ENCODE assay signal across 8 mouse cellular contexts in the genomic region with DNA sequence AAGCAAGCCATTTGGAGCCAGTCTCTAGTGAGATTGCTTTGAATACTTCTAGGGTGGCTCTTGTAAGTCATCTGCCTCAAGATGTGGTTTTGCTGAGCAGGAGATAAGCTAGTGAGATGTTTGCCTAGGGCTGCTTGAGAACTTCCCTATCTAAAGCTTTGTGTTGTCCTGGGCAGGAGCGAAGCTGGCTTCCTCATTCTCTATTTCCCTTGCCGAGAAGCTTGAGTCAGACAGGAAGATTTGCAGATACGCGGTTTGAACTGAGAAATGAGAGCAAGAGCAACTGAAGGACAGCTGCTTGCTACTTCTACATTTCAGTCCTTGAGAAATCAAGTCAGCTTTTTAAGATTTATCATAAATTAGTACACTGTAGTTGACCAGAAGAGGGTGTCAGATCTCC. TPM values are rescaled to one million over a fixed set of nuclear protein-coding genes. Genes with fewer than 3 reads are reported as not detected.
DNase-seq lines count a peak whose midpoint lies in the region; ATAC-seq and TF ChIP-seq lines count a peak whose summit lies in the region.

No protein-coding gene starts in this region.

- no peak for ATAC-seq in midbrain, embryonic 13.5 days
- ATAC-seq in midbrain, postnatal 0 days (ENCODE audit: low FRiP score) = no peak
- ATAC-seq in common myeloid progenitor, adult 5-6 weeks (replicated peaks; ENCODE audit: low read depth, poor library complexity, severe bottlenecking) = peak; percentile 62
- ATAC-seq in limb, embryonic 15.5 days (ENCODE audit: insufficient number of reproducible peaks, low FRiP score, low TSS enrichment, low read depth) = no peak

- H3K36me3 ChIP-seq in midbrain, embryonic 13.5 days = peaks cover 26% of the 10 kb centered on the region
- H3K36me3 ChIP-seq in midbrain, postnatal 0 days (ENCODE audit: insufficient read depth, low read length) = peaks cover 4% of the 10 kb centered on the region; the same call in 1 of the 2 replicates
- peaks cover 15% of the 10 kb centered on the region for H3K36me3 ChIP-seq in limb, embryonic 15.5 days
- peaks cover 3% of the 10 kb centered on the region; the same call in 1 of the 2 replicates for H3K36me3 ChIP-seq in splenic B cell, adult 2 months (ENCODE audit: control insufficient read depth, insufficient read depth, low read length, poor library complexity, severe bottlenecking)

- peak overlapping the region; percentile 39; the same call in 1 of the 2 replicates for H3K9ac ChIP-seq in midbrain, embryonic 13.5 days (replicated peaks)
- H3K9ac ChIP-seq in midbrain, postnatal 0 days (replicated peaks; ENCODE audit: low read length, poor library complexity, severe bottlenecking) = no peak overlapping the region
- H3K9ac ChIP-seq in limb, embryonic 15.5 days = no peak overlapping the region

- no peak for DNase-seq in midbrain, postnatal 0 days (ENCODE audit: low spot score)
- peak; percentile 84 for DNase-seq in splenic B cell, adult 2 months (ENCODE audit: low read depth, low spot score)
- no peak for DNase-seq in frontal cortex, adult 2 months (ENCODE audit: extremely low spot score in 1 of 2, low spot score in 1 of 2)
- DNase-seq in embryo, embryonic 11 days = no peak
- DNase-seq in Muller cell, postnatal 12 days (ENCODE audit: inconsistent ontology term) = no peak

- no peak for TF ChIP-seq CTCF in midbrain, postnatal 0 days (IDR thresholded peaks at IDR 0.05)

- no peaks in the 10 kb centered on the region for H3K27me3 ChIP-seq in midbrain, embryonic 13.5 days
- H3K27me3 ChIP-seq in midbrain, postnatal 0 days (ENCODE audit: insufficient read depth, low read length) = no peaks in the 10 kb centered on the region
- no peaks in the 10 kb centered on the region for H3K27me3 ChIP-seq in limb, embryonic 15.5 days
- no peaks in the 10 kb centered on the region for H3K27me3 ChIP-seq in splenic B cell, adult 2 months (ENCODE audit: control insufficient read depth, insufficient read depth, low read length, poor library complexity, severe bottlenecking)

- peak overlapping the region; percentile 2; the same call in 1 of the 2 replicates for H3K27ac ChIP-seq in midbrain, embryonic 13.5 days
- H3K27ac ChIP-seq in midbrain, postnatal 0 days (ENCODE audit: low read depth, low read length) = no peak overlapping the region
- 0 out of 2 replicates have a peak overlapping the region, but pooled peaks have one; percentile 43 for H3K27ac ChIP-seq in limb, embryonic 15.5 days

- H3K4me1 ChIP-seq in midbrain, embryonic 13.5 days (replicated peaks) = peaks cover 30% of the 10 kb centered on the region
- peaks cover 7% of the 10 kb centered on the region; the same call in 1 of the 2 replicates for H3K4me1 ChIP-seq in midbrain, postnatal 0 days (ENCODE audit: insufficient read depth, low read length)
- peaks cover 13% of the 10 kb centered on the region for H3K4me1 ChIP-seq in limb, embryonic 15.5 days

- no peaks in the 10 kb centered on the region for H3K9me3 ChIP-seq in midbrain, embryonic 13.5 days
- H3K9me3 ChIP-seq in midbrain, postnatal 0 days (ENCODE audit: low read length) = no peaks in the 10 kb centered on the region
- no peaks in the 10 kb centered on the region for H3K9me3 ChIP-seq in limb, embryonic 15.5 days

- WGBS in midbrain, embryonic 13.5 days = 66% methylated on average over 4 of the region's 4 CpGs
- 62% methylated on average over 4 of the region's 4 CpGs for WGBS in midbrain, postnatal 0 days
- 59% methylated on average over 4 of the region's 4 CpGs for WGBS in limb, embryonic 15.5 days

- peak overlapping the region; percentile 94; the same call in 1 of the 2 replicates for H3K4me2 ChIP-seq in midbrain, embryonic 13.5 days (replicated peaks)
- no peak overlapping the region for H3K4me2 ChIP-seq in midbrain, postnatal 0 days (ENCODE audit: low read depth, low read length, poor library complexity, severe bottlenecking)
- no peak overlapping the region for H3K4me2 ChIP-seq in limb, embryonic 15.5 days

- H3K4me3 ChIP-seq in midbrain, embryonic 13.5 days (replicated peaks) = no peak overlapping the region
- H3K4me3 ChIP-seq in midbrain, postnatal 0 days (ENCODE audit: low read depth, low read length) = no peak overlapping the region
- 0 out of 2 replicates have a peak overlapping the region, but pooled peaks have one; percentile 65 for H3K4me3 ChIP-seq in limb, embryonic 15.5 days

RNA-seq across cellular contexts. Expression of gene Rps9, which starts 3.2 kb away (rescaled TPM):
- 994 and 1,009 TPM in 2 replicates for polyA plus RNA-seq in midbrain, embryonic 13.5 days (2015; fragmentation: Nextera tagmentation; extraction: Ambion mirVana)
- 733 and 742 TPM in 2 replicates for total RNA-seq in midbrain, postnatal 0 days (2014; rRNA removed)
- polyA plus RNA-seq in midbrain, postnatal 0 days (2015; fragmentation: Nextera tagmentation; extraction: Ambion mirVana) = 638 and 663 TPM in 2 replicates
- 1,976 and 2,051 TPM in 2 replicates for total RNA-seq in common myeloid progenitor, adult 5-6 weeks (2017)
- polyA plus RNA-seq in limb, embryonic 15.5 days (2015; fragmentation: Nextera tagmentation; extraction: Ambion mirVana) = 1,336 and 1,506 TPM in 2 replicates
- 852 and 1,031 TPM in 2 replicates for polyA plus RNA-seq in frontal cortex, adult 2 months (2012; rRNA removed)

RNA-seq across cellular contexts. Expression of gene Pirb, which starts 13.2 kb away (rescaled TPM):
- 0.15 and 0.37 TPM in 2 replicates for polyA plus RNA-seq in midbrain, embryonic 13.5 days (2015; fragmentation: Nextera tagmentation; extraction: Ambion mirVana)
- total RNA-seq in midbrain, postnatal 0 days (2014; rRNA removed) = 0.28 and 0.93 TPM in 2 replicates
- 0.38 and 0.49 TPM in 2 replicates for polyA plus RNA-seq in midbrain, postnatal 0 days (2015; fragmentation: Nextera tagmentation; extraction: Ambion mirVana)
- 1.3 and 1.7 TPM in 2 replicates for total RNA-seq in common myeloid progenitor, adult 5-6 weeks (2017)
- polyA plus RNA-seq in limb, embryonic 15.5 days (2015; fragmentation: Nextera tagmentation; extraction: Ambion mirVana) = 0.96 and 2.4 TPM in 2 replicates
- polyA plus RNA-seq in frontal cortex, adult 2 months (2012; rRNA removed) = 0.38 and 0.48 TPM in 2 replicates

RNA-seq across cellular contexts. Expression of gene Mboat7, which starts 13.7 kb away (rescaled TPM):
- 53.4 and 54.5 TPM in 2 replicates for polyA plus RNA-seq in midbrain, embryonic 13.5 days (2015; fragmentation: Nextera tagmentation; extraction: Ambion mirVana)
- total RNA-seq in midbrain, postnatal 0 days (2014; rRNA removed) = 219 and 252 TPM in 2 replicates
- polyA plus RNA-seq in midbrain, postnatal 0 days (2015; fragmentation: Nextera tagmentation; extraction: Ambion mirVana) = 134 and 141 TPM in 2 replicates
- 23.5 and 37.0 TPM in 2 replicates for total RNA-seq in common myeloid progenitor, adult 5-6 weeks (2017)
- polyA plus RNA-seq in limb, embryonic 15.5 days (2015; fragmentation: Nextera tagmentation; extraction: Ambion mirVana) = 59.7 and 63.6 TPM in 2 replicates
- polyA plus RNA-seq in frontal cortex, adult 2 months (2012; rRNA removed) = 128 and 139 TPM in 2 replicates

RNA-seq across cellular contexts. Expression of gene Tsen34, which starts 14.4 kb away (rescaled TPM):
- polyA plus RNA-seq in midbrain, embryonic 13.5 days (2015; fragmentation: Nextera tagmentation; extraction: Ambion mirVana) = 205 and 225 TPM in 2 replicates
- total RNA-seq in midbrain, postnatal 0 days (2014; rRNA removed) = 329 and 396 TPM in 2 replicates
- polyA plus RNA-seq in midbrain, postnatal 0 days (2015; fragmentation: Nextera tagmentation; extraction: Ambion mirVana) = 260 and 263 TPM in 2 replicates
- 22.9 and 29.2 TPM in 2 replicates for total RNA-seq in common myeloid progenitor, adult 5-6 weeks (2017)
- polyA plus RNA-seq in limb, embryonic 15.5 days (2015; fragmentation: Nextera tagmentation; extraction: Ambion mirVana) = 251 and 270 TPM in 2 replicates
- polyA plus RNA-seq in frontal cortex, adult 2 months (2012; rRNA removed) = 103 and 108 TPM in 2 replicates

RNA-seq across cellular contexts. Expression of gene Tmc4, which starts 29.7 kb away (rescaled TPM):
- 4.0 and 4.3 TPM in 2 replicates for polyA plus RNA-seq in midbrain, embryonic 13.5 days (2015; fragmentation: Nextera tagmentation; extraction: Ambion mirVana)
- 4.0 and 8.2 TPM in 2 replicates for total RNA-seq in midbrain, postnatal 0 days (2014; rRNA removed)
- polyA plus RNA-seq in midbrain, postnatal 0 days (2015; fragmentation: Nextera tagmentation; extraction: Ambion mirVana) = 3.7 and 4.2 TPM in 2 replicates
- 2.8 and 3.5 TPM in 2 replicates for total RNA-seq in common myeloid progenitor, adult 5-6 weeks (2017)
- polyA plus RNA-seq in limb, embryonic 15.5 days (2015; fragmentation: Nextera tagmentation; extraction: Ambion mirVana) = 5.0 and 7.0 TPM in 2 replicates
- 12.1 and 14.8 TPM in 2 replicates for polyA plus RNA-seq in frontal cortex, adult 2 months (2012; rRNA removed)
